Mouse (Mus musculus) thymus, postnatal 14 days (tissue): ENCODE results near the gene Psmb6.
"Not testable (repeated sequence)": the region's sequence is repeated elsewhere in the genome, so short reads cannot be mapped to it uniquely, and the experiment has no call there.

Experiments used
- DNase-seq: peaks from one replicate; pipeline ENCODE4 v3.0.0; 2021

The Psmb6 gene

GRCm38 (mm10) chr11:70525184-70525678 lies at the start of gene Psmb6:
TSS of gene Psmb6 (plus strand) at chr11:70525367.
- DNase-seq = peak; percentile 91

DNA sequence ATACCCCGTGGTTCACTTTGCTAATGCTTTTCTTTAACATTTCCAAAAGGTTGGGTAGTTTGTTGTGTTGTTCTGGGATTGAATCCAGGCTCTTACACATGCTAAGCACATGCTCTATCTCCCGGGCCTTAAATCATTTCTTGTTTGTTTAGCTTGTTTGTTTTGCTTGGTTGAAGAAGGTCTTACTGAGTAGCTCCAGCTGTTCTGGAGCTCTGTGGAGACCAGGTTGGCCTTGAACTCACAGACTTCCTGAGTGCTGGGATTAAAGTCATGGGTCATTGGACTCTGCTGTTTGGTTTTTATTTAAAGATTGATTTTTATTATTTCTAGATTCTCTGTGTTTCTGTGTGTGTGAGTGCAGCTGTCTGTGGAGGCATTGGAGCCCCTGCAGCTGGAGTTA lies 39.7 kb upstream of the Psmb6 start:
- no peak for DNase-seq

GRCm38 (mm10) chr11:70487816-70488215 lies 37.4 kb upstream of the Psmb6 start:
- DNase-seq = no peak

DNA sequence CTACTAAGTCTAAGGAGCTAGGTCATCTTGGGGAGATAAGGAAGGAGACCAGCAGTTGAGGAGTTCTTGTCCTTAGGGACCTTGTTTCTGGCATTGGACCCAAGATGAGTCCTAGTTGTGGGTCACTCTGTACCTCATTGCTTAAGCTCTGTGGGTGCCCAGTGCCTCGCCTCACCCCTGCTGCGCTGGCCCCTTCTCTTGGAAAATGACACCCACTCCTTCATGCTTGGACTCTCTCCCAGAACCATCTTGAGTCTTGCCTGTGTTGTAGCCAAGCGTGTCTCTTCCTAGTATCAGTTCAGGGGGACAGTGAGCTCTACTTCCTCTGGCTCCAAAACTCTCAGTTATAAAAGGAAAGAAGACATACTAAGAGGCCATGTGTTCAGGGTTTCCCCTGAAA lies 36.0 kb upstream of the Psmb6 start:
- DNase-seq = no peak

- no peak for DNase-seq
Measured at GRCm38 (mm10) chr11:70489684-70490083, 35.5 kb upstream of the Psmb6 start.

GRCm38 (mm10) chr11:70499566-70500475 lies 25.3 kb upstream of the Psmb6 start:
- DNase-seq = no peak

DNA sequence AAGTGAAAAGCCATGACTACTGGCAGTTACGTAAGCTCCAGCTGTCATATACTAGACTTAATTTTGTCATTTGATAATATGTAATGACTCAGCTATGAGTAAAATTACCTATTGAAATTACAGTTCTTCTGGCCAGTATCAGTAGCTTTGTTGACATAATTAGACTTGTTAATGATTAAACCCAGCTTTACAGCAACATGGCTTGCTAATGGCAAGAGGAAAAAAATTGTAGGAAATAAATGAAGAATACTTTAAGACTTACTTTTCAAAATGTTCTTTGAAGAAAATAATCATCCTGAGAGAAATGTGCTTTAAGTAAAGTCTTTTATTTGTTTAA lies 24.7 kb upstream of the Psmb6 start:
- DNase-seq = no peak

GRCm38 (mm10) chr11:70502018-70502417 lies 23.1 kb upstream of the Psmb6 start:
- no peak for DNase-seq

DNA sequence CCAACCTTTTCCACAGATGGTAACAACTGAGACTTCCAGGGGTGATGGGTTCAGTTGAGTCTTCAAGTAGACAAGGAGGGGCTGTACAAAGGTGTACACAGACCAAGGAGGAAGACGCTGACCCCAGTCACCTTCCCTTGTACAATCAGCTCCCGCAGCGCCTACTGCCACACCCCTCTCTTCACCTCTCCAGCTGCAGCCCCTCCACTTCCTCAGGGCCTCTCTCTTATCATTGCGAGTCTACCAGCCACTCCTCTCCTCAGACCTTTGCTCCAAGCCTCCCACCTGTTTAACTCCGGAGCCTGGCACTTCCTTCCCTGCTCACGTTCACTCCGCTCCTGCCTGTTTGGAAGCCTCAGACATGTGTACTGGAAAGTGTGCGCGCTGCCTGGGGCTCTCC lies 20.2 kb upstream of the Psmb6 start, which contains the start of gene Tm4sf5:
Gene Tm4sf5 (plus strand): TSS at position 275 of the 400 bp plus-strand sequence.
- DNase-seq = no peak

DNA sequence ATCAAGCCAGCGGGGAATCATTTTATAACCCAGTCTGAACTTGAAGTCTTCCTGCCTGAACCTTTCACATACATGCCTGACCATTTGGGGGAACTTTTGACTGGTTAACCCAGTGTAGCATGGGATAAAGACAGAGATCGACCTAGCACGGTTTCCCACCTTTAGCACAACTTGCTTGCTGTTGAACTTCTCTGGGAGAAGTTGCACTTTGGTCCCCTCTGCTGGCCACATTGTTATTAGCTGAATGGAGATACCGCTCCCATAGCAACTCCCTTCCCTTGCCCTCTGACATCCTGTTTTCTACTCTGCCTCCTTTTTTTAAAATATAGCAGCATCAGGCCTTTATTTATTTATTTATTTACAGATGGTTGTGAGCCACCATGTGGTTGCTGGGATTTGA lies 18.8 kb upstream of the Psmb6 start:
- peak; percentile 90 for DNase-seq

DNA sequence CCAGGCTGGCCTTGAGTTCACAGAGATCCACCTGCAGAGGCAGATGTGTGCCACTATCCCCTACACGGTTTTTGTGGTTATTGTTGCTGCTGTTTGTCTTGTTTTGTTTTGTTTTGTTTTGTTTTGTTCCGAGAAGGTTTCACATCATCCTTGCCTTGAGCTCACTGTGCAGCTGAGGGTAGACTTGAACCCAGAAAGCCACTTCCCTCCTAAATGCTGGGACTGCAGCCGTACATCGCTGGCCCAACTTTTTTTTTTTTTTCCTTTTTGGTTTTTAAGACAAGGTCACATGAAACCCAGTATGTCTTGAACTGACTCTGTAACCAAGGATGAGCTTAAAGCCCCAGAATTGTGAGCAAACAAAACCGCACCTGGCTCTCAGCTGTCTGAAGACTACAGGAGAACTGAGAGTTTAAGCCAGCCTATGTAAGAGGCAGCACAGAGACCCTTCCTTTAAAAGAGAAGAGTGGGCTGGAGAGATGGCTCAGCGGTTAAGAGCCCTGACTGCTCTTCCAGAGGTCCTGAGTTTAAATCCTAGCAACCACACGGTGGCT lies 18.1 kb upstream of the Psmb6 start:
- DNase-seq = peak; percentile 54

DNA sequence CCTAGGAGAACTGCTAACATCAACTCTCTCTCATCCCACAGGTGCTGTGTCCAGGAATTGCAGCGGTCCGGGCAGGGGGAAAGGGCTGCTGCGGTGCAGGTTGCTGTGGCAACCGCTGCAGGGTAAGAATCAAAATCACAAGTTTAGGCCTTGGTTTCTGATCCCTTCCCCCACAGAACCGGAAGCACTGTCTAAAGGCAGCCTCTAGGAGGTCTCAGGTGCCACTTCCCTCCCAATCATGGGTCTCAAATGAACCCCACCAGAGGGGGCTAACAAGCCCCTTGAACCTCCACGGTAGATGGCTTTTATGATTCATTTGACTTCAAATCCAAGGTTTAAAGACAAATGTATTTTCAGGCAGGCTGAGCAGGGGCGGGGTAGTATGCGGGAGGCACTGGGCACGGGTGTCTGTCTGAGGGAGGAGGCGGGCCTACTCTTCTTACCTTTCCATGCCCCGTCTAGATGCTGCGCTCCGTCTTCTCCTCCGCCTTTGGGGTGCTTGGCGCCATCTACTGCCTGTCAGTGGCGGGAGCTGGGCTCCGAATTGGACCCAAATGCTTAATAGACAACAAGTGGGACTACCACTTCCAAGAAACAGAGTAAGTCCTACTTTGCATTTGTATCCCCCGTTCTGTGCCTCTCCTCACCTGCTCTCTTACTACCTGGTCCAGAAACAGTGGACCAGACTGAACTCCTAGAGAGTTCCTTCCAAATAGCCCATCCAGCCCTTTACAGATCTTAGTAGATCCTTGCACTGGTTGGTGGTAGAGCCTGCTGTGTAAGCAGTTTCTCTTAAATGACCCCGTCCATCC lies 15.2 kb upstream of the Psmb6 start:
- DNase-seq = peak; percentile 72

DNA sequence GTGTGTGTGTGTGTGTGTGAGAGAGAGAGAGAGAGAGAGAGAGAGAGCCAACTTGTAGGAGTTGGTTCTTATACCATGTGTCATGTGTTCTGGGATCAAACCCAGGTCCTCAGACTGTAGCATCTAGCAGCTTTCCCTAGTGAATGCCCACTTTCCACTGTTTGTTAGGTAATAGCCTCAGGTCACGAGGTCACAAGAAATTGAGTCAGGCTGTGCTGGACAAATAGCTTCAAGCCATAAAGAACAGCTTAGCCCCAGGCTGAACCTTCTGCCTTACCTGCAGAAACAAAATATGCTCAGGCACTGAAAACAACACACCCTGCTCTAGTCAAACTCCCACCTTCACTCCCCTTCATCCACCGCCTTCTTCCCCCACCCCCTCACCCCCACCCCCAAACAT lies 13.9 kb upstream of the Psmb6 start:
- no peak for DNase-seq

DNA sequence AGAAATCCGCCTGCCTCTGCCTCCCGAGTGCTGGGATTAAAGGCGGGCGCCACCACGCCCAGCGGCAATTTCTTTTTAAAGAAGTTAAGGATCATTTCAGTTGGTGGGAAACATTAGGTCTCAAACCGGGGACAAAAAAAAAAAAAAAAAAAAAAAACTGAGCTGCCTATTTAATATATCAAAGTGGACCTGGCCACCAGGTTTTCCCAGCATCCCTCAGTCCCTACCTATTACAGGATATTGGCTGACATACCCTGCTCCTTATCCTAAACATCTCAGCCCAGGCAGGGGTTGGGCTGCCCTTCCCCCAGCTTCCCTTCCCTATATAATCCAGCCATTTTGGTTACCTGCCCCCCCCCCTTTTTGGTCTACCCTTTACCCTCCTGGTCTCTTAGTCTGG lies 13.3 kb upstream of the Psmb6 start:
- no peak for DNase-seq

- DNase-seq = no peak
Measured at GRCm38 (mm10) chr11:70512709-70513342, 12.3 kb upstream of the Psmb6 start.

DNA sequence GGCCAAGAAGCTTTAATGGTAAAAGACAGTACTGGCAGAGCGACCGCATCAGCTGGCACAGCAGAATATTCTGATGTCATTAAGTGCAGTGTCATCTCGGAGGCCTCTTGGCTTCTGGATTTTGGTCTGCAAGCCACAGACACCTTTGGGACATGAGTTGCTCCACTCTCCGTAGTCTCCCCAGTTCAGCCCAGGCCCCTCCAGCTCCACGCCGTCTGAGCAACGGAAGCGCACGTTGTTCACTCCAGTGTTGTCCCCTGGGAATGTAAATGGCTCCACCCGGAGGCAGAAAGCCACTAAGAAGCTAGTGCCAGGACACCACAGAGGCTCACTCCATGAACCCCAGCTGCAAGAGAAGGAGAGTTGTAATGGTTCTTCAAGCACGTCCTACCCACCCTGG lies 11.6 kb upstream of the Psmb6 start:
- no peak for DNase-seq

DNA sequence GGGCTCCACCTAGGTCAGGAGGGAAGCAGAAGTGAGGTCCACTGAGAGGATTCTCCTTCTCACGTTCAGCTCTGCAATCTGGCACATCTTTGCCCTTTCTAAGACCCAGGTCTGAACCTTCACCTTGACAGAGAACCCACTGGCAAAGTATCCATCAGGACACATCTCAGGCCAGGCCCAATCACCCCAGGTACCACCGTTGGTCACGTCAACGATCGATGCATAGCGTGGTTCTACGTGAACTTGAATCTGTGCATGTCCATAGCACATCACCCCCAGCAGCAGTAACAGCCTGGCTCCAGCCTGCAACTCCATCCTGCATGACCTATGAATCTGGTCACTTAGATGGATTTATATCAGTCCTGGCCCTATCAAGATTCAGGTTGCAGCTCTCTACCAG lies 10.9 kb upstream of the Psmb6 start, which contains the start of gene Vmo1:
Gene Vmo1 (minus strand): TSS at position 329 of the 400 bp plus-strand sequence.
- DNase-seq = no peak

DNA sequence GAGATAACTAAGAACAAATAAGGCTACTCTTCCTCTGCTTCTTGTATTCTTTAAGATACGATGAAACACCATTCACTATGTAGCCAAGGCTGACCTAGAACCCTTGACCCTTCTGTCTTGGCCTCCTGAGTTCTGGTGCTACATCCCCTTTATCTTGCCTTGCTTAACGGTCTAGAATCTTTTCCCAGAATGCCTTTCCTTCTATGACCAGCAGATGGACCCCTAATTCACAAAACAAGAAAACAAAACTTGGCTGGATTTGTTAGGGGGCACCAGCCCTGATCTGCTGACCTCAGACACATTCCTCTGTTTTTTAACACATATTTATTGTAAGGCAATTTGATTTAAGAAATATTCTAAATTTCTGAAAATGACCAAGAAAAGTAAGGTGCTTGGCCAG lies 8.8 kb upstream of the Psmb6 start:
- peak; percentile 49 for DNase-seq

GRCm38 (mm10) chr11:70518436-70518835 lies 6.7 kb upstream of the Psmb6 start:
- no peak for DNase-seq

DNA sequence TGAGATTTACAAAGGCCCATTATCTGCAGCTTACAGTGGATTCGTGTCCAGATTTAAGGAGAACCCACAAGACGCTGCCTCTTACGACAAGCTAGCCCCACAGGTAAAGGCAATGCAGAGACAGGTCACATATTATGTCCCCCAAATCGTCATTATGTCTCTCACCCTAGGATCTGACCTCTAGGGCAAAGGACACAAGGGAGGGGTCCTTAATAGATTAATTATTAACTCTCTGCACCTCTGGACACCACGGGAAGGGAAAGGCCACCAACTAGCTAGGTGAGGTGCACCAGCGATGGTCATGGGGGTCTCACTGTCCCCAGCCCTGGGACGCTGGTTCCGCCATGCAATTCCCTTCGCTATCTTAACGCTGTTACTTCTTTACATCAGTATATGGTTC lies 6.2 kb upstream of the Psmb6 start, which contains the start of gene Gltpd2:
Gene Gltpd2 (plus strand): TSS at position 274 of the 400 bp plus-strand sequence.
- DNase-seq = no peak

- no peak for DNase-seq
Measured at GRCm38 (mm10) chr11:70520178-70520769, 4.9 kb upstream of the Psmb6 start.

GRCm38 (mm10) chr11:70523306-70523989 lies 1.7 kb upstream of the Psmb6 start:
- DNase-seq = not testable (repeated sequence)
